Mouse (Mus musculus): ENCODE data around the gene Fsd1l. TPM values are rescaled to one million over a fixed set of nuclear protein-coding genes. Genes with fewer than 3 reads are reported as not detected.

Gene Fsd1l
- total and polyA plus RNA-seq, 3 experiments = not detected

GRCm38 (mm10) chr4:53718261-53718660 lies 87.0 kb downstream of the Fsd1l start:
- Histone ChIP-seq H3K27ac (ENCODE audit: control insufficient read depth, low read depth, low read length) (no peak overlapping the region), H3K27me3 (ENCODE audit: control insufficient read depth in 1 of 2, insufficient read depth in 2 of 2, low read length in 2 of 2) (no peaks in the 10 kb centered on the region), H3K9ac (ENCODE audit: control insufficient read depth, low read depth, low read length, poor library complexity, severe bottlenecking) (no peak overlapping the region), H3K9me3 (replicated peaks; ENCODE audit: insufficient read depth, low read length) (no peaks in the 10 kb centered on the region), H3K36me3 (ENCODE audit: control insufficient read depth in 1 of 2, insufficient read depth in 2 of 2, low read length in 2 of 2) (peaks cover 3 to 9% of the 10 kb centered on the region in 2 experiments; a peak in 3 of 4 replicates), H3K4me3 (ENCODE audit: control insufficient read depth in 1 of 2, insufficient read depth in 1 of 2, low read depth in 2 of 2, low read length in 2 of 2) (no peak overlapping the region), H3K79me2 (ENCODE audit: control insufficient read depth, insufficient read depth, low read length, poor library complexity) (peaks cover 1% of the 10 kb centered on the region; the same call in 1 of the 2 replicates), H3K4me1 (ENCODE audit: control insufficient read depth in 1 of 2, insufficient read depth in 2 of 2, low read length in 2 of 2) (peaks cover 0 to under 1% of the 10 kb centered on the region in 2 experiments; a peak in 3 of 4 replicates)
- DNase-seq (ENCODE audit: low read depth, low spot score) = no peak
- no peak for TF ChIP-seq POLR2A (IDR thresholded peaks at IDR 0.05; ENCODE audit: control insufficient read depth in 1 of 2, insufficient read depth in 1 of 2, low read depth in 1 of 2, low read length in 2 of 2, poor library complexity in 1 of 2)
- TF ChIP-seq CHD1 (IDR thresholded peaks at IDR 0.05; ENCODE audit: low read depth, low read length) = no peak
- TF ChIP-seq TAL1 (IDR thresholded peaks at IDR 0.05; ENCODE audit: low read length) = no peak
- no peak for TF ChIP-seq POLR2AphosphoS2 (IDR thresholded peaks at IDR 0.05; ENCODE audit: low read length)
- no peak for TF ChIP-seq ZKSCAN1 (IDR thresholded peaks at IDR 0.05; ENCODE audit: low read depth, low read length)
- no peak for TF ChIP-seq JUND (IDR thresholded peaks at IDR 0.05; ENCODE audit: low read depth, low read length)
- no peak for TF ChIP-seq MYC (IDR thresholded peaks at IDR 0.05; ENCODE audit: low read depth, low read length)
- no peak for TF ChIP-seq POLR2AphosphoS5 (IDR thresholded peaks at IDR 0.05; ENCODE audit: borderline replicate concordance, low read depth, low read length)
- no peak for TF ChIP-seq RCOR1 (IDR thresholded peaks at IDR 0.05; ENCODE audit: low read depth, low read length)
- no peak for TF ChIP-seq SIN3A (IDR thresholded peaks at IDR 0.05; ENCODE audit: low read length)
- TF ChIP-seq SMC3 (IDR thresholded peaks at IDR 0.05; ENCODE audit: low read depth, low read length) = no peak
- TF ChIP-seq NRF1 (IDR thresholded peaks at IDR 0.05; ENCODE audit: insufficient read depth, low read depth, low read length, poor library complexity, severe bottlenecking) = no peak
- no peak for TF ChIP-seq MAFK (IDR thresholded peaks at IDR 0.05; ENCODE audit: borderline replicate concordance, low read depth, low read length)
- TF ChIP-seq EP300 (IDR thresholded peaks at IDR 0.05; ENCODE audit: low read depth in 1 of 2, low read length in 2 of 2) = no peak
- TF ChIP-seq GABPA (IDR thresholded peaks at IDR 0.05; ENCODE audit: low read depth, low read length) = no peak
- TF ChIP-seq RAD21 (IDR thresholded peaks at IDR 0.05; ENCODE audit: low read depth, low read length) = no peak

DNA sequence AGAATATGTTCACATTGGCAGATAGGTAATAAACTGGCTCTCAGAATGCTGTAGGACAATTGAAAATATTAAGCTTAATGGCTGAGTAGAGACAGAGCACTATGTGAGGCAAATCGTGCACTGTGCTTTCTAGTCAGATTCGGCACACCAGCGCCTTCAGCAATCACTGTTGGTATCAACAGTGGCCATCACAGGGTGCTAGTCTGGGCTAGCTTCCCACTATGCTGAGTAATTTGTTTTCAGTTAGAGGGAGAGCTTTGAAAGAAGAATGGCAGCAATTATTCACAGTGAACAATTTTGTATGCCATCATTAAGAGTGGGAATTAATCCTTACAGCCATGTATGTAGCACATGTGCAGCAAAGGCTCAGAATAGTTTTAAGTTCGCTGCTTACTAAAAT lies 91.2 kb downstream of the Fsd1l start:
- no peak for DNase-seq (ENCODE audit: low read depth, low spot score)
- no peak overlapping the region for H3K27ac ChIP-seq (ENCODE audit: control insufficient read depth, low read depth, low read length)
- H3K9me3 ChIP-seq (replicated peaks; ENCODE audit: insufficient read depth, low read length) = no peaks in the 10 kb centered on the region
- H3K4me3 ChIP-seq (ENCODE audit: control insufficient read depth in 1 of 2, insufficient read depth in 1 of 2, low read depth in 2 of 2, low read length in 2 of 2) = no peak overlapping the region
- TF ChIP-seq CTCF (IDR thresholded peaks at IDR 0.05 in 2 of 3, conservative IDR thresholded peaks at IDR 0.05 in 1 of 3; ENCODE audit: control insufficient read depth in 1 of 3, insufficient read depth in 1 of 3, low read depth in 2 of 3, low read length in 3 of 3, poor library complexity in 1 of 3, severe bottlenecking in 1 of 3) (no peak), MYC (IDR thresholded peaks at IDR 0.05; ENCODE audit: low read depth, low read length) (no peak), MAFK (IDR thresholded peaks at IDR 0.05; ENCODE audit: borderline replicate concordance, low read depth, low read length) (no peak), KAT2A (conservative IDR thresholded peaks at IDR 0.05; ENCODE audit: low read depth, low read length) (no peak), ZKSCAN1 (IDR thresholded peaks at IDR 0.05; ENCODE audit: low read depth, low read length) (no peak), USF2 (IDR thresholded peaks at IDR 0.05; ENCODE audit: borderline replicate concordance in 1 of 2, insufficient read depth in 1 of 2, low read depth in 1 of 2, low read length in 2 of 2) (no peak), MXI1 (IDR thresholded peaks at IDR 0.05; ENCODE audit: low read depth, low read length) (no peak), EP300 (IDR thresholded peaks at IDR 0.05; ENCODE audit: low read depth in 1 of 2, low read length in 2 of 2) (no peak), RCOR1 (IDR thresholded peaks at IDR 0.05; ENCODE audit: low read depth, low read length) (no peak), RAD21 (IDR thresholded peaks at IDR 0.05; ENCODE audit: low read depth, low read length) (no peak), JUND (IDR thresholded peaks at IDR 0.05; ENCODE audit: low read depth, low read length) (no peak), NELFE (IDR thresholded peaks at IDR 0.05; ENCODE audit: low read depth, low read length) (no peak), UBTF (IDR thresholded peaks at IDR 0.05; ENCODE audit: borderline replicate concordance, insufficient read depth, low read depth, low read length) (no peak), POLR2AphosphoS5 (IDR thresholded peaks at IDR 0.05; ENCODE audit: borderline replicate concordance, low read depth, low read length) (no peak), SMC3 (IDR thresholded peaks at IDR 0.05; ENCODE audit: low read depth, low read length) (no peak), CHD1 (IDR thresholded peaks at IDR 0.05; ENCODE audit: low read depth, low read length) (no peak), BHLHE40 (IDR thresholded peaks at IDR 0.05; ENCODE audit: borderline replicate concordance, low read depth, low read length) (no peak), ZNF384 (IDR thresholded peaks at IDR 0.05; ENCODE audit: low read depth, low read length) (no peak), TBP (IDR thresholded peaks at IDR 0.05; ENCODE audit: low read depth, low read length) (no peak), USF1 (IDR thresholded peaks at IDR 0.05; ENCODE audit: low read depth, low read length) (no peak)
- H3K36me3 ChIP-seq (ENCODE audit: control insufficient read depth in 1 of 2, insufficient read depth in 2 of 2, low read length in 2 of 2) = peaks cover 0 to 3% of the 10 kb centered on the region in 2 experiments; a peak in 1 of 4 replicates
- no peak overlapping the region for H3K9ac ChIP-seq (ENCODE audit: control insufficient read depth, low read depth, low read length, poor library complexity, severe bottlenecking)
- no peaks in the 10 kb centered on the region for H3K79me2 ChIP-seq (ENCODE audit: control insufficient read depth, insufficient read depth, low read length, poor library complexity)
- no peaks in the 10 kb centered on the region for H3K27me3 ChIP-seq (ENCODE audit: control insufficient read depth in 1 of 2, insufficient read depth in 2 of 2, low read length in 2 of 2)
- no peaks in the 10 kb centered on the region for H3K4me1 ChIP-seq (ENCODE audit: control insufficient read depth in 1 of 2, insufficient read depth in 2 of 2, low read length in 2 of 2)

All from MEL (cell line).